ENCODE assay signal across 8 mouse cellular contexts in genomic region chr19:40271308-40271892, GRCm38 (mm10). TPM values are rescaled to one million over a fixed set of nuclear protein-coding genes. Genes with fewer than 3 reads are reported as not detected.
DNase-seq lines count a peak whose midpoint lies in the region; ATAC-seq and TF ChIP-seq lines count a peak whose summit lies in the region.

Gene Pdlim1 (minus strand): TSS chr19:40271842.

- TF ChIP-seq POLR2A in testis, adult 2 months (IDR thresholded peaks at IDR 0.05; ENCODE audit: control insufficient read depth, low read depth, low read length): no peak

- no peak for DNase-seq in layer of hippocampus, adult 2 months (ENCODE audit: low spot score in 2 of 2)
- no peak for DNase-seq in layer of hippocampus, postnatal 14 days (ENCODE audit: low spot score in 2 of 2)
- DNase-seq in cerebellum, postnatal 25 days: peak; percentile 47 to 69
- DNase-seq in gastrocnemius, postnatal 25 days: peak; percentile 79
- DNase-seq in liver, embryonic 11.5 days (ENCODE audit: low spot score): peak; percentile 79

- ATAC-seq in inflammation-experienced regulatory T-cells, adult 6 months: peak; percentile 51
- ATAC-seq in liver, embryonic 11.5 days (replicated peaks; ENCODE audit: low FRiP score): peak; percentile 92
- no peak for ATAC-seq in monocyte, adult 5-6 weeks (replicated peaks; ENCODE audit: insufficient number of reproducible peaks, low FRiP score, low TSS enrichment, poor library complexity, severe bottlenecking)

- no peaks in the 10 kb centered on the region for H3K36me3 ChIP-seq in liver, embryonic 11.5 days (ENCODE audit: control insufficient read depth, insufficient read depth, low read length)
- H3K36me3 ChIP-seq in testis, adult 2 months (ENCODE audit: control insufficient read depth, insufficient read depth, low read length): no peaks in the 10 kb centered on the region

- peak within 1 kb of the TSS; percentile 76 for H3K9ac ChIP-seq in liver, embryonic 11.5 days (ENCODE audit: low read depth, low read length)

- WGBS in liver, embryonic 11.5 days: under 1% methylated on average over 54 of the region's 54 CpGs

- 0 out of 2 replicates have a peak, but pooled peaks cover under 1% of the 10 kb centered on the region for H3K9me3 ChIP-seq in liver, embryonic 11.5 days (ENCODE audit: control insufficient read depth, low read length)

- peak within 1 kb of the TSS; percentile 61 for H3K4me3 ChIP-seq in layer of hippocampus, adult 2 months
- H3K4me3 ChIP-seq in liver, embryonic 11.5 days (ENCODE audit: low read depth, low read length): peak within 1 kb of the TSS; percentile 76
- H3K4me3 ChIP-seq in testis, adult 2 months (ENCODE audit: control insufficient read depth, low read depth, low read length): peak within 1 kb of the TSS; percentile 79

- H3K27ac ChIP-seq in layer of hippocampus, adult 2 months: no peak within 1 kb of the TSS
- peak within 1 kb of the TSS; percentile 65; the same call in 1 of the 2 replicates for H3K27ac ChIP-seq in liver, embryonic 11.5 days (ENCODE audit: low read depth, low read length)
- no peak within 1 kb of the TSS for H3K27ac ChIP-seq in testis, adult 2 months (ENCODE audit: control insufficient read depth, insufficient read depth, low read depth, low read length)

- H3K4me1 ChIP-seq in liver, embryonic 11.5 days (replicated peaks; ENCODE audit: control insufficient read depth, insufficient read depth, low read length): peaks cover 11% of the 10 kb centered on the region; the same call in 1 of the 2 replicates
- peaks cover 17% of the 10 kb centered on the region for H3K4me1 ChIP-seq in testis, adult 2 months (ENCODE audit: control insufficient read depth, insufficient read depth, low read length)

- H3K27me3 ChIP-seq in liver, embryonic 11.5 days (replicated peaks; ENCODE audit: control insufficient read depth, insufficient read depth, low read length): peaks cover 17% of the 10 kb centered on the region; the same call in 1 of the 2 replicates
- peaks cover under 1% of the 10 kb centered on the region; the same call in 1 of the 2 replicates for H3K27me3 ChIP-seq in testis, adult 2 months (ENCODE audit: control insufficient read depth, insufficient read depth, low read length)

- peak within 1 kb of the TSS; percentile 95 for H3K4me2 ChIP-seq in liver, embryonic 11.5 days

- no peak for TF ChIP-seq CTCF in layer of hippocampus, adult 2 months (conservative IDR thresholded peaks at IDR 0.05)
- no peak for TF ChIP-seq CTCF in testis, adult 2 months (IDR thresholded peaks at IDR 0.05; ENCODE audit: control insufficient read depth, insufficient read depth, insufficient replicate concordance, low read depth, low read length)

RNA-seq across cellular contexts. Expression of gene Pdlim1, which starts in this region (rescaled TPM):
- total RNA-seq in layer of hippocampus, adult 2 months (2021): 10 to 100 TPM; 10.9 to 13.2 TPM
- 10 to 100 TPM in 1 of 2 experiments, 1 to 10 TPM in 1; 9.0 to 17.2 TPM for total RNA-seq in layer of hippocampus, postnatal 14 days (2021)
- 100 to 1,000 TPM; 116 to 150 TPM for total RNA-seq in gastrocnemius, postnatal 25 days (2021)
- polyA plus RNA-seq in inflammation-experienced regulatory T-cells, adult 6 months (2017; shearing (Covaris generic)): 100 to 1,000 TPM; 103 to 158 (median 146) TPM
- 116 and 118 TPM in 2 replicates for polyA plus RNA-seq in liver, embryonic 11.5 days (2014; fragmentation: Nextera tagmentation; extraction: Ambion mirVana)
- 29.3 to 85.7 TPM (median 49.8 TPM) in 3 replicates for total RNA-seq in monocyte, adult 5-6 weeks (2017)
- 8.8 and 16.0 TPM in 2 replicates for polyA plus RNA-seq in testis, adult 2 months (2012; rRNA removed)

Comparison
In these comparisons a context has a peak if more than half of its experiments do, and no peak if none do; other contexts are left out.
1. DNase-seq: peak in cerebellum, postnatal 25 days (2 of 2), gastrocnemius, postnatal 25 days (single experiment) and liver, embryonic 11.5 days (single experiment); none in layer of hippocampus, adult 2 months (0 of 2) and layer of hippocampus, postnatal 14 days (0 of 2).
2. Peak in every context shown above with its lines, with median percentiles within 50 percentile points of each other: H3K4me3 ChIP-seq.